Mouse (Mus musculus) bone marrow, adult 2 months (tissue): ENCODE measurements at regions not wholly inside any gene's neighbourhood (a gene's known extent, or its start where the extent isn't known, plus 50 kb on each side); places are given as distances from the start of the nearest gene placed in this dataset.

Experiments used
- H3K27ac ChIP-seq: fragments of 200-500 bp; 2 replicates; pipeline ENCODE4 v1.5.1; 2012; ENCODE audit warnings: low read depth, mild to moderate bottlenecking, control low read depth, inconsistent platforms, low read length; ENCODE audit not compliant: control insufficient read depth, poor library complexity, insufficient read depth
- H3K4me1 ChIP-seq: fragments of 200-500 bp; 2 replicates; pipeline ENCODE4 v1.6.1; 2011; ENCODE audit warnings: low read length; ENCODE audit not compliant: control insufficient read depth, insufficient read depth
- H3K4me3 ChIP-seq: fragments of 200-500 bp; replicated peaks from 2 replicates; pipeline ENCODE3; 2011; ENCODE audit warnings: mild to moderate bottlenecking, low read depth, low read length, control low read depth; ENCODE audit not compliant: control insufficient read depth
- CTCF ChIP-seq: fragments of 200-500 bp; IDR thresholded peaks from 2 replicates; pipeline ENCODE4 v1.5.1; 2011; ENCODE audit warnings: low read length, control low read depth; ENCODE audit not compliant: control insufficient read depth, insufficient read depth
- POLR2A ChIP-seq: fragments of 200-500 bp; IDR thresholded peaks from 2 replicates; pipeline ENCODE4 v1.6.1; 2011; ENCODE audit warnings: low read depth, mild to moderate bottlenecking, control low read depth, low read length, borderline replicate concordance; ENCODE audit not compliant: control insufficient read depth
- WGBS: fragments of 180-500 bp; shearing (Covaris S2); methylation state at CpG from one replicate; pipeline ENCODE4 v1.1.7; 2018; 5-methylcytosine and 5-hydroxymethylcytosine counted together

DNA sequence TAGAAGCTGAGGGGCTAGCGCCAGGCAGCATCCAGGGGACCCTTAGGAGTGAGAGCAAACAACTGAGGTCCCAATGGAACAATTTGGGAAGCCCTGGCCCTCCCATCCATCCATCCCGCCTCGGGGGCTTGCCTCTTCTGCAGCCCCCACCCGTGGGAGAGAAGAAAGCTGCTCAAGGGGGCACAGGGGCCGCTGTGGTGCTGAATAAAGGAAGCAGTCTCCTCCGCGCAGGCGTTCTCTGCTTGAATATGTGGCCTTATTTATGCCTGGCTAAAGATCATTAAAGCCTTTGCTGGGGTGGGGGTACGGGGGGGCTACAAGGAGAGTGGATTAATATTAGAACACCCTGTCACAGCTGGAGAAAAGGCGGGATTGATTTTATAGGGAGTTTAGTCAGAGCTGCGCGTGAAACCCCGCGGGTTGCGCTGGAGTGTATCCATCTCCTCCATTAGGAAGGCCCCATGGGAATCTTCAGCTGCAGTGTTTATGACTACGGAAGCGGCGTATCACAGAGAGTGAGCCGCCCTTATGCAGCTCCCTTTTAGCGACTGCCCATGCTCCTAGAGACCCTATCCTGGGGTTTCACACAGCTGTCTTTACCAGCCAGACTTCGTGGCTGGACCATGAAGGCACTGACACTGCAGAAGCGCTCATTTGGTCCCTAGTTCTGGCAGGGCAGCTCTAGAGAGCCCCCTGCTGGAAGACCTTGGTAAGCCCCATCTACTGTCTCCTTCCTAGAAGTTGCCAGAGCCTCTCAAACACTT lies 183.9 kb upstream of the Gm4791 start:
- 23% methylated on average over 22 of the region's 22 CpGs for WGBS

DNA sequence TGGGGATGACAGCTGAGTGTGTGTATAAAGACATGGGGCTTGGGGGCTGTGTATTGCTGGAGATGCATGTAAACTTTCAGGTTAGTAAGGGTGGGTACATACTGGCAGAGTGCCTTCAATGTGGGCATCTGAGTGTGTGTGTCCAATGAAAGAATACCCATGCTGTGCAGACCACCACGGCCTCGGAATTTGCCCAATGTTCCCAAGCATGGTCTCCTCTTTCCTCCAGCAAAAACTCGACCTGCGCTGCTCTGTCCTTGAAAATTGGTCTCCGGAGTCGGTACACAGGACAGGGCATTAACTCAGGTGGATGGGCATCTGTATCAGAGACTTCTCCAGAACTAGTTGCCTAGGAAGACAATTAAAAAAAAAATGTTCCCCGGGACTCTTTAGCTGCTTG lies 188.3 kb upstream of the Gm4791 start:
- 78% methylated on average over 7 of the region's 7 CpGs for WGBS
- TF ChIP-seq CTCF (no peak), POLR2A (no peak)
- Histone ChIP-seq H3K27ac (no peak overlapping the region), H3K4me1 (no peaks in the 10 kb centered on the region), H3K4me3 (no peak overlapping the region)

More for the DNA sequence above, 183.9 kb upstream of the Gm4791 start:
- peak; percentile 33; the same call in 1 of the 2 replicates for TF ChIP-seq CTCF
- TF ChIP-seq POLR2A, result no peak
- Histone ChIP-seq H3K4me1 (no peaks in the 10 kb centered on the region), H3K27ac (no peak overlapping the region), H3K4me3 (no peak overlapping the region)

DNA sequence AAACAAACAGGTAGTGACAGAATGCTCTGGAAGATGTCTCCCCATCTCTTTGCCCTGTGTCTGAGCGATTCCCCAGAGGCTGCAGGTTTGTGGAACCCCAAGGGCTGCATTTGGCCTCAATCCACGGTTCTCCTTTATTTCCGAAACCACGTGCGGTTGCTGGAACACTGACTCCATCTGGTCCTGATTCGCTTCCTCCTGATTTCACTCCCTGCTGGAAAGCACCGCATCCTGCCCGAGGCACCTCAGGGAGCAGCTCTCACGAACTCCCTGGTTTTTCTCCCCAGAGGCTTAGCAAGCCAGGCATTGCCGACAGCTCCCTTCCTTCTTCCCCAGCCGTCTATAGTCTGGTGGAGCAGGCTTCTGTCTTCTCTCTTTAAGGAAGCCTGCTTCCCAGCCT lies 203.1 kb upstream of the Gm4791 start:
- TF ChIP-seq POLR2A (no peak), CTCF (no peak)
- WGBS, result 73% methylated on average over 11 of the region's 11 CpGs

DNA sequence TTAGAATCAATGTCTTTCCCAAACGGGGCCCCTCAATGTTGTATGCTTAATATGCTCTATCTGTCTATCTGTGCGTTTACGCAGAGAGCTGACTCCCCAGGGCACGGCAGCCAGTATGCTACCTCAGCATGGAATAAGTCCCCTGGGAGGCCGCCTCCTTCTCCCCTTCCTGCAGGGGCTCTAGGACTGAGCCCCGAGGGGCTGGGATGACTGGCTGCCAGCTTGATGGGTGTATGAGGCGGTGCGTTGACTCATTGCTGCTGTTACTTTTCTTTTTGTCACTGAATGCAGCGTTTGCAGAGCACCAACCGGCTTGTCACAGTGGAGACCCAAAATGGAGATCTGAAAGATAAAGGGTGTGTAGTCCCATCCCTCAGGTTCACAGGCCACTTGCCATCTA lies 209.5 kb upstream of the Gm4791 start:
- Histone ChIP-seq H3K27ac (no peak overlapping the region), H3K4me3 (no peak overlapping the region), H3K4me1 (no peaks in the 10 kb centered on the region)
- WGBS, result 79% methylated on average over 10 of the region's 10 CpGs
- TF ChIP-seq POLR2A (no peak), CTCF (no peak)

More for the DNA sequence above, 203.1 kb upstream of the Gm4791 start:
- H3K27ac ChIP-seq, result no peak overlapping the region
- H3K4me3 ChIP-seq, result no peak overlapping the region
- H3K4me1 ChIP-seq, result no peaks in the 10 kb centered on the region

DNA sequence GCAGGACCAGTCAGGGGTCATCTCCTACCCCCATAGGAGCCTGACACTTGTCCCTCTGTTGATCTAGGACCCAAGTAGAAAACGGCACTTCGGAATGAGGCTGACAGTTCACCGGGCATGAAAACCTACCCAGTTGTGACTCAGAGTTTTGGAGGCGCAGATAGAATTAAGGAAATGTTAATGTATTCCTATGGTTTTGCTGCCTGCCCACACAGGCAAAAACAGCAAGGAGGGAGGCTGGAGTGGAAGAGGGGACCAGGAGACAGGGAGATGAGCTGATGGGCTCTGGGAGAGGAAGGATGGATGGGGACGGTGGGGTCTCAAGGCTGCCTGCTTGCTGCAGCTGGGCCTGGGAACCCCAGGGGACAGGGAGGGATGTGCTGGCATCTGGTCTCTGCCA lies 210.1 kb upstream of the Gm4791 start:
- WGBS, result 89% methylated on average over 5 of the region's 5 CpGs
- H3K4me3 ChIP-seq, result no peak overlapping the region
- H3K27ac ChIP-seq, result no peak overlapping the region
- TF ChIP-seq CTCF (no peak), POLR2A (no peak)
- no peaks in the 10 kb centered on the region for H3K4me1 ChIP-seq

DNA sequence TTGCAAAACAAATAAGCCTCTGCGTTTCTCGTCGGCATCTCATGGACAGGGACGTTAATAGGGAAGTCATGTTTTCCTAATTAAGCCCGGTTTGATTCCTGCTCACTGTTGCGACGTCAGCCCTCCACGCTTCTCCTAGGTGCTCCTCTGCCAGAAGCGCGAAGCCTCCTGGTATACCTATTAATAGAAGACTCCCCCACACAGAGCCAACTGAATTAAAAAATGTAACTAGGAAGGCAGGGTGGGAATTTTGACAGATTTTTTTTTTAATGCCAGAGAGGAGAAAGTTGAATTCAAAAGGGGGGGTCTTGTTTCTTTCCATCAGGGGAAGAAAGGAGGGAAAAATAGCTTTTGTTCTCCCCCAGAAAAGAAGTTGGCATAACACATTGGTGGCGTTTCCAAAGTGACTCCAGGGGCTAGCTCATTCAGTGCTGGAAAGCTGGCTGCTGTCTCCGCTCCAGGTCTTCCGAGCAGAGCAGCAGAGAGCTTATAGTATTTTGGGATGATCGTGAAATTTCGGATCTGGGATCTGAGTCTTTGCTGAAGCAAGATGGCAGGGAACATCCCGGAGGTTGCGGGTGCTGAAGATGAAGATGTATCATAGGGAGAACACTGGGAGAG lies 214.1 kb upstream of the Gm4791 start:
- TF ChIP-seq CTCF (no peak), POLR2A (no peak)
- Histone ChIP-seq H3K4me3 (no peak overlapping the region), H3K27ac (no peak overlapping the region), H3K4me1 (no peaks in the 10 kb centered on the region)
- 87% methylated on average over 17 of the region's 17 CpGs for WGBS

DNA sequence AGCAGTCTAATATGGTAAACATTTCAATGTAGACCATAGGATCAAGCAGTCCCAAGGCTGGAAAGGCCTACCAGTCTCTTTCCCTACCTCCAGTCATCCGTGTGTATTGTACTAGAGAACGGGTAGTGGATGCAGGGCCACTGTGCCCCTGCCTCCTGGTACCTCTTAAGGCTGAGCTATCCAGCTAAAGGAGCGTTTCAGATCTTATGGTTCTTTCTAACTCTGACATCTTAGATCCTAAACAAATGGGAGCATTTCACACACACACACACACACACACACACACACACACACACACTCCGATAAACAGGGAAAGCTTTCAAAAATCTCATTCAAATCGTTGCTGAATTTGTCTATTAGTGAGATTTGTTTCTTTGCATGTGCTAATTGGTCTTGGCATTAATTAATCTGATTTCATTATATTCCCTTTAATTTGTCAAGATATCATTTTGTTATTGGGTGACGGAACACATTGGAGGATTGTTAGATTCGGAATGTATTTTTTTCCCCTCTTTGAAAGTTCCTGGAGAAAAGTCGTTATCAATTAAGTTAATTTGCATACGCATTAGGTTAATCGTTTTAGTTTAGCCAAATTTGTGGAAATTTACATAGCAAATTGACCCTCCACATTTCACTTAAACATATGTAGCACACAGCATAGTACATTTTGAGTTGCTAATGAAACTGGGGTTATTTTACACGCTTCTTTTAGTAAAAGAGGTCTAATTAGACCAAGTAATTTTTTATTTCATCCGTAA lies 214.8 kb upstream of the Gm4791 start:
- Histone ChIP-seq H3K4me3 (no peak overlapping the region), H3K4me1 (no peaks in the 10 kb centered on the region), H3K27ac (no peak overlapping the region)
- WGBS, result 79% methylated on average over 12 of the region's 12 CpGs
- TF ChIP-seq POLR2A (no peak), CTCF (no peak)

DNA sequence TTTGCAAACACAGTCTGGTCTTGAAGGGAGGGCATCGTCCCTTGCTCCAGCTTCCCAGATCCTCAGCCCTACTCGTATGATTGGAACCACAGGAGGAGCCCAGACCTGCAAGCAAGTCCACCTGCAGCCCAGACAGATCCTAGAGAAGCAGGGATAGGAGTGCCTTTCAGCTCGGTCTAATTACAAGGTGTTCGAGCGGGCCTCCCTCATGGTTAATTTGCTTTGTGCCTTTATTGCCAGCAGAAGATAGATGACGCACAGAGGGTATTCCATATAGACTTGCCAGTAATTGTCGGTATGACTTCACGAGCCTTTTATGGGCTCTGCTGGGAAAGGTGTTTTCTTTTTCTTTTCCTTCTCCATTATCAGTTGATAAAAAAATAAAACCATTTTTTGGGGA lies 216.9 kb upstream of the Gm4791 start:
- no peaks in the 10 kb centered on the region for H3K4me1 ChIP-seq
- H3K27ac ChIP-seq, result no peak overlapping the region
- no peak overlapping the region for H3K4me3 ChIP-seq
- no peak for TF ChIP-seq CTCF
- TF ChIP-seq POLR2A, result no peak
- 80% methylated on average over 8 of the region's 8 CpGs for WGBS

DNA sequence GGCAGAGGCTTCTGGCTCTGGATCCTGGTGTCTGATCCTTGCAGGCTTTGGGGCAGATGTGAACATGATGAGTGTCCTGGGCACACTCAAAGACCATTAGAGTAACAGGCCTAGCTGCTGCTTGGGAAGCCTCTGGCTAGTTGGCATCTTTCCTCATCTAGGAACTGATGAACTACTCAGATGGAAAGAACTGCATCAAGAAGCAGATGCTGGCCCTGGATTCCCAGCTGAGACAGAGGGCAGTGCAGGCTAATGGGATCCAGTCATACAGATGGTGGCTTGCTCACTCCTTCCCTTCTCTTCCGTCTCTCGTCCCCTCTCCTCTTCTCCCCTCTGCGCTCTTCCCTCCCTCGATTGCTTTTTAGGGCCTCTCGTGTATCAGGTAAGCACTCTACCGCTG lies 219.8 kb upstream of the Gm4791 start:
- Histone ChIP-seq H3K27ac (no peak overlapping the region), H3K4me3 (no peak overlapping the region), H3K4me1 (no peaks in the 10 kb centered on the region)
- TF ChIP-seq CTCF, result no peak
- no peak for TF ChIP-seq POLR2A
- WGBS, result 89% methylated on average over 6 of the region's 6 CpGs
